Comparison of ENCODE assay signal across 8 mouse cellular contexts in the genomic region with DNA sequence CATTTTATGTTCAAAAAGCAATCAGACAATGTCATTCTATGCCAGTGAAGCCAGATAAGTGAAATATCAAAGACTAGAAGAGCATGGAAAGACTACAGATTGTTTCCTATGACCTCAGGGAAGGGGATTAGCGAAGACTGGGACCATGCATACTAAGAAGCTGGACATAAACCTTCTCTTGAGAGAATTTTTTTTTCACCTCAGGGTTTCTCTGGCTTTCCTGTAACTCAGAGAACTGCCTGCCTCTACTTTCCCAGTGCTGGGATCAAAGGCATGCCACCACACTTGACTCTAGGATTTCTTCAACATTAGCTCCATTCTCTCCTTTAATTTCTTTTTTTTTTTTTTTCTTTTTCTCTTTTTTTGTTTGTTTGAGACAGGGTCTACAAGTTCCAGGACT. TPM values are rescaled to one million over a fixed set of nuclear protein-coding genes. Genes with fewer than 3 reads are reported as not detected.
DNase-seq lines count a peak whose midpoint lies in the region; ATAC-seq and TF ChIP-seq lines count a peak whose summit lies in the region.

No protein-coding gene starts in this region.

- peak overlapping the region; percentile 78 for H3K4me2 ChIP-seq in liver, embryonic 11.5 days
- H3K4me2 ChIP-seq in stomach, postnatal 0 days (replicated peaks; ENCODE audit: low read depth), result peak overlapping the region; percentile 60

- peak overlapping the region; percentile 94 for H3K4me3 ChIP-seq in erythroblast, embryonic 14.5 days (replicated peaks)
- H3K4me3 ChIP-seq in liver, embryonic 11.5 days (ENCODE audit: low read depth, low read length), result peak overlapping the region; percentile 93
- H3K4me3 ChIP-seq in stomach, postnatal 0 days (ENCODE audit: low read depth, low read length), result peak overlapping the region; percentile 92; the same call in 1 of the 2 replicates

- H3K36me3 ChIP-seq in erythroblast, embryonic 14.5 days (ENCODE audit: control insufficient read depth), result peaks cover 10% of the 10 kb centered on the region
- H3K36me3 ChIP-seq in liver, embryonic 11.5 days (ENCODE audit: control insufficient read depth, insufficient read depth, low read length), result no peaks in the 10 kb centered on the region
- no peaks in the 10 kb centered on the region for H3K36me3 ChIP-seq in stomach, postnatal 0 days (ENCODE audit: control insufficient read depth, insufficient read depth, low read length)

- intact Hi-C loops in left cerebral cortex, postnatal 36 days (cut with DNase I), result no loop called here

- H3K27ac ChIP-seq in liver, embryonic 11.5 days (ENCODE audit: low read depth, low read length), result peak overlapping the region; percentile 100
- peak overlapping the region; percentile 100 for H3K27ac ChIP-seq in stomach, postnatal 0 days (replicated peaks)

- no peak for TF ChIP-seq CTCF in stomach, postnatal 0 days (IDR thresholded peaks at IDR 0.05; ENCODE audit: low read depth)

- H3K4me1 ChIP-seq in erythroblast, embryonic 14.5 days (ENCODE audit: control insufficient read depth), result peaks cover 25% of the 10 kb centered on the region
- peaks cover 9% of the 10 kb centered on the region for H3K4me1 ChIP-seq in liver, embryonic 11.5 days (replicated peaks; ENCODE audit: control insufficient read depth, insufficient read depth, low read length)
- no peaks in the 10 kb centered on the region for H3K4me1 ChIP-seq in stomach, postnatal 0 days (replicated peaks; ENCODE audit: control insufficient read depth, insufficient read depth)

- peak; percentile 5 for DNase-seq in retina, embryonic 14.5 days (ENCODE audit: low spot score)
- DNase-seq in retina, postnatal 1 day, result no peak
- no peak for DNase-seq in liver, embryonic 11.5 days (ENCODE audit: low spot score)
- no peak for DNase-seq in stomach, postnatal 0 days (ENCODE audit: low spot score)
- DNase-seq in left cerebral cortex, postnatal 36 days (ENCODE audit: low spot score in 2 of 2), result no peak
- DNase-seq in Muller cell, postnatal 12 days (ENCODE audit: inconsistent ontology term), result no peak

- WGBS in liver, embryonic 11.5 days, result 90% methylated on average over 1 of the region's 1 CpGs
- WGBS in stomach, postnatal 0 days, result 94% methylated on average over 1 of the region's 1 CpGs

- H3K9me3 ChIP-seq in erythroblast, embryonic 14.5 days (ENCODE audit: control insufficient read depth, low read length), result no peaks in the 10 kb centered on the region
- H3K9me3 ChIP-seq in liver, embryonic 11.5 days (ENCODE audit: control insufficient read depth, low read length), result no peaks in the 10 kb centered on the region
- no peaks in the 10 kb centered on the region for H3K9me3 ChIP-seq in stomach, postnatal 0 days (ENCODE audit: control insufficient read depth, low read length)

- H3K27me3 ChIP-seq in erythroblast, embryonic 14.5 days (ENCODE audit: control insufficient read depth), result no peaks in the 10 kb centered on the region
- H3K27me3 ChIP-seq in liver, embryonic 11.5 days (replicated peaks; ENCODE audit: control insufficient read depth, insufficient read depth, low read length), result no peaks in the 10 kb centered on the region
- no peaks in the 10 kb centered on the region for H3K27me3 ChIP-seq in stomach, postnatal 0 days (ENCODE audit: control insufficient read depth, insufficient read depth, low read length)

- ATAC-seq in erythroblast, adult 5-6 weeks (replicated peaks; ENCODE audit: low FRiP score, poor library complexity, severe bottlenecking), result no peak
- no peak for ATAC-seq in liver, embryonic 11.5 days (replicated peaks; ENCODE audit: low FRiP score)
- no peak for ATAC-seq in stomach, postnatal 0 days (ENCODE audit: low FRiP score, low TSS enrichment)

- no peak for TF ChIP-seq EP300 in stomach, postnatal 0 days (optimal IDR thresholded peaks at IDR 0.05)

- H3K9ac ChIP-seq in liver, embryonic 11.5 days (ENCODE audit: low read depth, low read length), result peak overlapping the region; percentile 80
- H3K9ac ChIP-seq in stomach, postnatal 0 days (ENCODE audit: low read length), result peak overlapping the region; percentile 78; the same call in 1 of the 2 replicates

RNA-seq across cellular contexts. Expression of gene Gtf2a1, which starts 0.9 kb away (rescaled TPM):
- 0.80 and 0.84 TPM in 2 replicates for polyA plus RNA-seq in erythroblast, embryonic 14.5 days (2012)
- 18.0 and 23.2 TPM in 2 replicates for total RNA-seq in erythroblast, adult 5-6 weeks (2015; ENCODE audit: low replicate concordance)
- 22.9 and 23.3 TPM in 2 replicates for total RNA-seq in erythroblast, adult 5-6 weeks (2017; ENCODE audit: low replicate concordance)
- 28.9 and 32.2 TPM in 2 replicates for polyA plus RNA-seq in liver, embryonic 11.5 days (2014; fragmentation: Nextera tagmentation; extraction: Ambion mirVana)
- polyA plus RNA-seq in stomach, postnatal 0 days (2015; fragmentation: Nextera tagmentation; extraction: Ambion mirVana), result 17.0 and 18.9 TPM in 2 replicates
- 10 to 100 TPM; 46.1 to 48.6 TPM for total RNA-seq in left cerebral cortex, postnatal 36 days (2021)
